Mouse (Mus musculus): ENCODE measurements around the gene Prtn3.

The Prtn3 gene

DNA sequence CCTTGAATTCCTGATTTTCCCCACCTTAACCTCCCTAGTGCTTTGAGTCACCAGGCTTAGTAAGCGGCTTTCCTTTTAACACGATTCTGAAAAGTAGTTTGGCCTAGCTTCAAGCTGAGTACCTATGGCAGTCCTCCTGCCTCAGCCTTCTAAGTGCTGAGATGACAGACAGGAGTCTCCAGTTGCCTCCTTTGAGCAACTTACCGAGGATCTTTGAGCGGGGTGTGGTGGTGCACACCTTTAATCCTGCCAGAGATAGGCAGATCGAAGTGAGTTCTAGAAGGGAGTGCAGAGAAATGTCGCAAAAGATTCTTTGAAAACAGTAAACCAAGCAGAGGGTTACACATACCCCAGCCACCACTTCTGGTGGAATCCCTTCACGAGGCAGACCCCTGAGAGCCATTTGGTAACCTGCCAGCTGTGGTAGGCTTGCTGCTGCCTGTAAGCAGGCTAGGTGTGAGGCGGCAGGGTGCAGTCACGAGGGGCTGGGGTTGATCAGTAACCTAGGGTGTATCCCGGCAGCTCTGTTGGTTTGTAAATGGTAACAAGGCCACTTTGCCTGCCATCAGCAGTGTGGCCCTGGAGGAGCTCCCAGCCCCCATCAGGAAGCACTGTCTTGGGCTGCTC lies 18.6 kb upstream of the Prtn3 start:
- DNase-seq (ENCODE audit: low read depth, low spot score) = no peak

DNA sequence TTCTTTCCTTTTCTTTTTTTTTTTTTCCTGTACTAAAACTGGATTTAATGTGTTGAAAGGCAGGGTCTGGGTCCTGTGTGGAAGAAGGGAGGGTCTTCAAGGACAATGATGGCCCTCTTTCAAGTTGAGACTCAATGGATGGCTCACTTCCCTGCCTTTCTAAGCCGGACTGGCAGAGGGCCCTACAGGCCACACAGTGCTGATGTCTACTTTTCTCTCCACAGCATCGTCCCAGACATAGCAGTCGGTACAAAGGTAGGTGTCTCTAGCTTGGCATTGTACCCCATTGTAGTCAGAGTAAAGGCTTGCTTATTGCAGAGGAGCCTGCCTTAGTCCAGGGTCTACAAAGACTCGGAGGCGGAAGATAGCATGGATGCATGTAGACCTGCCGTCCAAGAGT lies 18.0 kb upstream of the Prtn3 start:
- DNase-seq (ENCODE audit: low read depth, low spot score) = no peak

DNA sequence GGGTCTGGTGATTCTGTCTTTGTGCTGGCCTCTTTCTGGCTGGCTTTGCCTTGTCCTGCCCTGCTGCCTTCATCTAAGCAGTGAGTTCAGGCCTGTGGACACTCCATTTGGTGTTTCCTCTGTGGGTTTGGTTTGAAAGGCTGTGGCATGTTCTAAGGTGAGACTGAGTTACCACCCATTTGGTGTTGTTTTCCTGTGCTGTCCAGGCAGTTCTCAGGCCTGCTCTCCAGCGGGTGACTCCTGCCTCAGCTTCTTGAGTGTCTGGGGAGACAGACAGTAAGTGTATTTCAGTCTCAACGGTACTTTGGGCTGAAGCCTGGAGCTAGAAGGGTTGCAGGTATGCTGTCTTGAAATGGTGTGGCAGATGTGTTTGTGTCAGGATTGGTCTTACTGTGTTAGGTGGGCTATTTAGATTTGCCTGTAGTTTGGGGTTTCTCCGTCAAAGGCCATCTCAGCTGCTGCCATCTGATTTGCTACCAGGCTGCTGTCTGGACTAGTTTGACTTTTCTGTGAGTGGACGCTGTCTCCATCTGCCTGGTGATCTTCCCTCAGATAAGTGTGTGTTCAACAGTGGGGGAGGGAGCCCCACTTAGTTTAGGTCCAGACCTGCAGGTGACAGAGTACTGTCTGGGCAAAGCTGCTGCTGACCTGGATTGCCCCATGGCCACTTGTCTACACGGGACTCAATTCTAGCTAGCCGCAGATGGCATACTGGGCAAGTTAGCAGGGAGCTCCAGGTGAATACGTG lies 17.4 kb upstream of the Prtn3 start:
- no peak for DNase-seq (ENCODE audit: low read depth, low spot score)

DNA sequence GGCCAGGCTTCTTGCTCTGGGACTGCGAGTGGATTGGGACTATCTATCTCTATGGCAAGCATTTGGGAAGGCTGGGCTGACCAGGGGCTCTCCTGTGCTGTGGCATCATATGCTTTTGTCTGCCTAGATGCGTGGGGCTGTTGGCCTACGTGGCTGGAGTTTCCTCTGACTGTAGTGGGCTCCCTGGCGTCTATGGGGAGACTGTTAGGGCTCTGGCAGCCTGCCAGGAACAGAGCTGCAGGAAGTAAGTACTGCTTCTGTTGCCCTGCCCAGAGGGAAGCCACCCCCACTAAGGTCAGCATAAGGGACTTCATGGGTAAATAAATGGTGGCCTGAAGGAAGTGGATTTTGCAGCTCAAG lies 16.8 kb upstream of the Prtn3 start:
- no peak for DNase-seq (ENCODE audit: low read depth, low spot score)

DNA sequence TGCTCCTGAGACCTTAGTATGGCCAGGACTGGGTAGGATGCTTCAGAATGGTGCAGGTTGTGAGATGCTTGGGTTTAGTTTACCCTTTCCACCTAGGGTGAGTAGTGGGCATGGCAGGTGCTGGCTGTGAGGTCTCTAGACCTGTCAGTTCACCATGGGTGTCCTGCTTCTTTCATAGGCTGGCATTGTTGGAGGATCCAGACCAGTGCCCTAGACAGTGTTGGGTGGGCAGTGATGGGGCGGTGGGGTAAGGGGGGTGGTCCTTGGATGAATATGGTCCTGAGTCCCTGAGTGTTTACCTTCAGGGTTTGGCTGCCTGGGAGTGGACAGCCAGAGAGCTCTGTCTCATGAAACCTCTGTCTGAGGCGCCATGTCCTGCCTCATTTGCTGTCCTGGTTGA lies 16.4 kb upstream of the Prtn3 start:
- DNase-seq (ENCODE audit: low read depth, low spot score) = no peak

DNA sequence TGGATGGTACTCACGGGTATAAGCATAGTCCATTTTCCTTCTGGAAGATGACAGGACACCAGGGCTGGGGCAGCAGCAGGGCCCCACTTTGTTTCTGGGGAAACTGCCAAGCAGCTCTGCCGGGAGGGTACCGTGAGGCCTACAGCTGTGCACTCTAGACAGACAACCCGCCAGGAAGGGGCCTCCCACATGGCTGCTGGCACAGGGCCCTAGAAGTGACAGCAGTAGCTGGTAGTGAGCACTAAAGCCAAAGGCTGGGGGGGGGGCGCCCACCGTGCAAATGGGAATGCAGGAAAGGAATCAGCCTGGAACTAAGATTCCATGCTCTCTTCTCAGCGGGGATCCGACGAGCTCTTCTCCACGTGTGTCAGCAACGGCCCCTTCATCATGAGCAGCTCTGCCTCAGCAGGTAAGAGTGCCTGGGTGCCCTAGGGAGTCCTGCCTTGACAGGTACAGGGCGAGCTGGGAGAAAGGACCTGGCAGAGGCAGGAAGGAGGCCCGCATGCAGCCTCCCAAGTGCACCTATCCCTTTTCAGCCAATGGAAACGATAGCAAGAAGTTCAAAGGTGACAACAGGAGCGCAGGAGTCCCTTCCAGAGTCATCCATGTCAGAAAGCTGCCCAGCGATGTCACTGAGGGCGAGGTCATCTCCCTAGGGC lies 15.7 kb upstream of the Prtn3 start:
- DNase-seq (ENCODE audit: low read depth, low spot score) = no peak

DNA sequence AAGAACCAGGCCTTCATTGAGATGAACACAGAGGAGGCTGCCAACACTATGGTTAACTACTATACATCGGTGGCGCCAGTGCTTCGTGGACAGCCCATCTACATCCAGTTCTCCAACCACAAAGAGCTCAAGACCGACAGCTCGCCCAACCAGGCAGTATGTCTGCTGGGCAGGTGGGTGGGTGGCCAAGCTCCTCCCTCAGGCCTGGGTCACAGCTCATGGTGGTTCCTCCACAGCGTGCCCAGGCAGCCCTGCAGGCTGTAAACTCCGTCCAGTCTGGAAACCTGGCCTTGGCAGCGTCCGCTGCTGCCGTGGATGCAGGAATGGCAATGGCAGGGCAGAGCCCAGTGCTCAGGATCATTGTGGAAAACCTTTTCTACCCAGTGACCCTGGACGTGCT lies 15.2 kb upstream of the Prtn3 start:
- no peak for DNase-seq (ENCODE audit: low read depth, low spot score)

DNA sequence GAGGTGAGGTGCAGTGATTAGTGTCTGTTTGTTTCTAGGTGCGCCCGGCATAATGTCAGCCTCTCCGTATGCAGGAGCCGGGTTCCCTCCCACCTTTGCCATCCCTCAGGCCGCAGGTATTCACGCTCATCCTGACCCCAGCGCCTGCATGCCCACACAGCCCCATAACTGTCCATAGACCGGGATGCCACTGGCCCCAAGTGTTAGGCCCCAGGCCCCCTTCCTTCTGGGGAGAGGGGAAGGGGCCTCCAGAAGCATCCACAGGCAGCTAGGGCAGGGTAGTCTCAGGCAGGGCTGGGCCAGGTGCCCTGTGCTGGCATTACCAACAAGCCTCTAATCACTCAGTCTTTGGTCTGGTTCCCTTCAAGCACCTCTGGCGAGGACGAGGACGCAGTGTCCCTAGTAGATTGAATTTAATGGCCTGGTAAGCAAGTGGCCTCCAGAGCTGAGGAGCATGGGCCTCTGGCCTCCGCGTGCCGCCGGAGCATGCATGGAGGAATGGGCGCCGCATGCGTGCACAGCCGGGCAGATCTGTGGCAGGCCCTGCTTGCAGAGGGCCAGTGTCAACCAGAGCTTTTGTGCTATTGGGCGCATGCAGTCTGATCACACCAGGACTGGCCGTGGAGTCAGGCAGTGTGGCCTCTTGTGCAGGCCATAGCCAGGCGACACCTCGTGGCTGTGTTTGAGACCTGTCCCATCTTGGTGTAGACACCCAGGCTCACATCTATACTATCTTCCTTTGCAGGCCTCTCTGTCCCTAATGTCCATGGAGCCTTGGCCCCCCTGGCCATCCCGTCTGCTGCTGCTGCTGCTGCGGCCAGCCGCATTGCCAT lies 14.0 kb upstream of the Prtn3 start:
- no peak for DNase-seq (ENCODE audit: low read depth, low spot score)

DNA sequence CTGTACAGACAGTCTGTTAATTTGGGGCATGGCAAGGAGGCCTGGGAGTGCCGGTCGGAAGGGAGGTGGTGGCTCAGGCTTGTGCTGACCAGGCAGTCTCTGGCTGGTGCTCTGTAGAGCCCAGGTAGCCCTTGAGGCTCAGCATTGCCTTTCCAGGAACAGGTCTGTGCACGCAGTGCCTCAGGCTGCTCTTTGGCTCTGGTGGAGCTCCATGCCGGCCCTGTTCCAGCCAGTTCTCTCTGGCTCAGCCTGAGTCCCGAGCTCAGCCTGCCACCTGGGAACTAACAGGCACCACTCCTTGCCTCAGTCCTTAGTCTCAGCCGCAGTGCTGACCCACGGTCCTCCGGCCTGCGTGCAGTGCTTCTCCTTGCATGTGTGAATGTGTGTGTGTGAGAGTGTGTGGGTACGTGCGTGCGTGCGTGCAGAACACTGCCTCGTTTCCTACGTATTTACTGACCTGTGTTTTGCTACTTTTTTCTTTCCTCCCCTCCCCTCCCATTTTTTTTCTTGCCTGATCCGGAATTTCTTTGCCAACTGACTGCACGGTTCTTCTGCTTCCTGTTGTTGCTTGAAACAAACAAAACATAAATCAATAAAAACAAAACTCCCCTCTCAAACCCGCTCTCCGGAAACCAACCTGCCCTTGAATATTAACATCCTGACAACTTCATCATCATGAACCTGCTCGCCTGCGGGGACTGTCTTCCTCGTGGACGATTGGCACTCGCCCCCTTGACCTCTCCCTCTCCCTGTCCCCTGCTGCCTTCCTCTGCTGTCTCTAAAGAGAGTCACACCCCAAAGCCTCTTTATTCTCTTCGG lies 12.8 kb upstream of the Prtn3 start:
- DNase-seq (ENCODE audit: low read depth, low spot score) = no peak

DNA sequence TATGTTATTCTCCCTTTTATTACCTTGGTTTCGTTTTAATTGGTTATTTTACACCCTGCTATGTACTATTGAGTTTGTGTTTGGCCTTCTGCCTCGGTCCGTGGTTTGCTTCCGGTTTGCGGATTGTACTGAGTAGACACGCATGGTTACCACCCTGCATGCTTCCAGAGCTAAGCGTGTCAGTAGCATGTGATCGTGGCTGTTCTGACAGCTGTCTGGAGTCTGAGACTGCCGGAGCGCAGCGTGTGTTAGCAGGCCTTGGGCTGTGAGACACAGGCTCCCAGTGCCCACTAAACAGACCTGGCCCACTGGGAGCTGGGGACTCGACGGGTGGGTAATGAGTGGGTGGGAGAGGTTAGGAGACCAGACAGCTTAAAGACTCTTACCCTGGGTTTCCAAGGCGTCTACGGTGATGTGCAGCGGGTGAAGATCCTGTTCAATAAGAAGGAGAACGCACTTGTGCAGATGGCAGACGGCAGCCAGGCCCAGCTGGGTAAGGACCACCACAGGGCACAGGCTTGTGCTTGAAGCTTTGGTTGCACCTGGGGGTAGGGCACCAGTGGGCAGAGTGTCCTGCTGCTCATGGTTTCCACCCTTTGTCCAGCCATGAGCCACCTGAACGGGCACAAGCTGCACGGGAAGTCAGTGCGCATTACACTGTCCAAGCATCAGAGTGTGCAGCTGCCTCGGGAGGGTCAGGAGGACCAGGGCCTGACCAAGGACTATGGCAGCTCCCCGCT lies 12.1 kb upstream of the Prtn3 start:
- no peak for DNase-seq (ENCODE audit: low read depth, low spot score)

DNA sequence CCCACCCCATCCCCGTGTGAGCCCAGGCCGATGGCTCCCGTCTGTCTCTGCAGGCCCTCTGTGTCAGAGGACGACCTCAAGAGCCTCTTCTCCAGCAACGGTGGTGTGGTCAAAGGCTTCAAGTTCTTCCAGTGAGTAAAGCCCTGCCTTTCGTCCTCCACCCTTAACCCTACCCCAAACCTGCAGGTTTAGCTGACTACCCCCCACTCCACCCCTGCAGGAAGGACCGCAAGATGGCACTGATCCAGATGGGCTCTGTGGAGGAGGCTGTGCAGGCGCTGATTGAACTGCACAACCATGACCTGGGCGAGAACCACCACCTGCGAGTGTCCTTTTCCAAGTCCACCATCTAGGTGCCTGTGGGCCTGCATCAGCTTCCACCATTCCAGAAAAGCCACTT lies 11.4 kb upstream of the Prtn3 start:
- no peak for DNase-seq (ENCODE audit: low read depth, low spot score)

DNA sequence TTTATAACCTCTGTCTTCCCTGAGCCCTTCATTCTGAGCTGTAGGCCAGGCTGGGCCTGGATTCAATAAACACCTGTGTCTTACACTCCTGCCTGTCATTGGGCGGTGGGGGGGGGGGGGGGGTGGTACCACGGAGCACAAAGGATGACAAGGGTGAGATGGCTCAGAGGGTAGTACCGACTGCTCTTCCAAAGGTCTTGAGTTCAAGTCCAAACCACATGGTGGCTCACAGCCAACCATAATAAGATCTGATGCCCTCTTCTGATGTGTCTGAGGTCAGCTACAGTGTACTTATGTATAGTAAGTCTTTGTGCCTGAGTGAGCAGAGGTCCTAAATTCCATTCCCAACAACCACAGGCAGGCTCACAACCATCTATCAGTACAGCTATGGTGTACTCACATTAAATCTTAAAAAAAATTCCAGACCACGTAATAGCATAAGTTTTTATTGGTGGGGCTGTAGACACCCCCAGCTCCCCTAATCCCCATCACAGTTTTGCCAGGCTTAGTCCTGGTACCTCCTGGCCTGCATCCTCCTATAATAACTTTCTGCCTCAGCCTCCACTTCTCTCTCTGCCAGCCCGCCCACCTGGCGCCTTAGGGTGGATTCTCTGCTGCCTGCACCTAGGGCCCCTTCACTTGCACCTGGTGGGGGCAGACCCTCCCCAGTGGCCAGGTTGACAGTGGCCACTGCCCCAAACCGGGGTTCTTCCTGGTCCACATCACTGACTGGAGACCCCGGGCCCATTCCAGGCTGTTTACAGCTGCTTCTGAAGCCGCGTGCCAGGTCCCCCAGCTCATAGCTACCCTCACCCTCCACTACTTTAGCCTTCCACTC lies 9.7 kb upstream of the Prtn3 start:
- no peak for DNase-seq (ENCODE audit: low read depth, low spot score)

DNA sequence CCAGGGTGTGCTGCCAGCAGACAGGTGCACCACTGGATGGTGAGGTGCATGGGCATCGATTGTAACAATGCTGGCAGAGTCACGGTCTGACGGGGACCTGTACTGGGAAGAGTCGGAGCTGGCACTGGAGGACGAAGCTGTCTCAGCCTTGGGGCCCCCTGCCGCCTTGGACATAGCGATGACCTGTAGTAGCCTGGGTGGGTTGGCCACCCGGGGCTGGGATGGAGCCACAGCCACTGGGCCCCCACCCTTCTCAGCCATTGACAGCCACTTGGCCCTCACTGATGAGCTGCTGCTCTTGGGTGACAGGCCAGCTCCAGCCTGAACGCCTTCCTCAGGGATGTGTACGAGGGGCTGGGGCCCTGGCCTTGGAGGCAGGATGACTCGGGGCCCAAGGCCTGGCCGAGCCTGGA lies 9.1 kb upstream of the Prtn3 start:
- DNase-seq (ENCODE audit: low read depth, low spot score) = no peak

DNA sequence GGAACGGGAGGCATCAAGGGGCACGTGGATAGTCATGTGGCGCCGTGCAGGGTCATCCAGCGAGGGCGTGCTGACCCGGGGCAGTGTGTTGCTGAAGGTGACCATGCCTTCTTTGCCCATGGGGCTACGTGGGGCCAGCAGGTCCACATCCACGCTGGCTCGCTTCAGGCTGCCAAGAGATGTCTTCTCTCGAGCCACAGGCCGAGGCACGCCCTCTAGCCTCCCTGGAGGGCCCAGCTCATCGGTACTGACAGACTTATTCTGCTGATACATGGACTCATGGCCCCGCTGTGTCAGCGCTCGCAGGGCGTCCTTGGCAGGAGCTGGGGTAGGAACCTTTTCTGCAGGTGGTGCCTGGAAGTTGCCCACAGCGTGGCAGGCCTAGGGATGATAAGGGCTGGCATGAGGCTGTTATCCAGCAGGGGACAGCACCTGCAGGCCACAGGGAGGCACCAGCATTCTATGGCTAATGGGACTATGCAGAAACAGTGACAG lies 8.4 kb upstream of the Prtn3 start:
- DNase-seq (ENCODE audit: low read depth, low spot score) = no peak

DNA sequence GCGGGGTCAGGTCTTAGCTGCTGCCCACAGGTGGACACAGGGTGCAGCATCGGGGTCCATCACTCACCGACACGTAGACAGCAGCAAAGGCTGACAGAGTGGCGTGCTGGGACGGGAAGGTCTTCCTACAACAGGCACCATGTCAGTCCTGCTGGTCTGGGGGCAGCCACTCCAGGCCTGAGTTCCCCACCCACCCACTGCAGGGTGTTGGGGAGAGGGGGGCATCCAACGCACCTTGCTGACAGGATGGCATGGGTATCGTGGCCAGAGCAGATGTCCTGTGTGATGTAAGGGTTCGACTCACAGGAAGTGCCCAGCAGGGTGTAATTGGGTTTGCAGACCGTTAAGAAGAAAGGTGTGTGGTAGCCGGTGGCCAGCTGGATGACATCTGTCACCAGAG lies 7.7 kb upstream of the Prtn3 start:
- DNase-seq (ENCODE audit: low read depth, low spot score) = no peak

DNA sequence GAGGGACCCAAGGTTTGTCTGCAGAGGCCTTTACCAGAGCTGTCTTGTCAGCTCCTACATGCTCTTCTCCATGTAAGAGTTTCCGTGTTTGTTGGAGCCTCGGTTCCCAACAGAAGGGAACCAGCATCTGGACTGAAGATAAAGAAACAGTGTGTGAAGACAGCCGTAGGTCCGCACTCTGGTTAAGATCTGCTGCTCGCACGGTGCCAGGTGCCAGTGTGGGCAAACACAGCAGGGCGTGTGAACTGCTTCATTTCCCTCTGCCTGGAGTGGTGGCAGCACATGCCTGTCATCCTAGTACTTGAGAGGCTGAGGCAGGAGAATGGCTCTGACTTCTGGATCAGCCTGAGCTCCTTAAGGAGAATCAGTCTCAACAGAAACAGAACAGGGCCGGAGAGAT lies 2.4 kb upstream of the Prtn3 start:
- DNase-seq (ENCODE audit: low read depth, low spot score) = no peak

DNA sequence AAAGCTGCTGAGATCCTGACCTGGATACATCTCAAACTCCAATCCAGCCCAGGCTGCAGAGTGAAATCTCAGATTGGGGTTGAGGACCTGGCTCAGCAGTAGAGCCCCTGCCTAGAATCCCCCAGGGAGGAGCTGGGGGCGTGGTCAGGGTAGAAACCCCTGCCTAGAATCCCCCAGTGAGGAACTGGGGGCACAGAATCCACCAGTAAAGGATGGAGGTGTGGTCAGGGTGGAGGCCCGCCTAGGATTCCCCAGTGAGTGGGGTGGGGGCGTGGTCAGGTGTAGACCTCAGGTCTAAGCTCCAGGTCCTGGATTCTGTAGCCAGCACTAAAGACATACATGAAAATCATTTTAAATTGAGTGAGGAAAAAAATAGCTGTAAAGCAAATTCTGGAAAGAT lies 1.4 kb upstream of the Prtn3 start:
- DNase-seq (ENCODE audit: low read depth, low spot score) = no peak

DNA sequence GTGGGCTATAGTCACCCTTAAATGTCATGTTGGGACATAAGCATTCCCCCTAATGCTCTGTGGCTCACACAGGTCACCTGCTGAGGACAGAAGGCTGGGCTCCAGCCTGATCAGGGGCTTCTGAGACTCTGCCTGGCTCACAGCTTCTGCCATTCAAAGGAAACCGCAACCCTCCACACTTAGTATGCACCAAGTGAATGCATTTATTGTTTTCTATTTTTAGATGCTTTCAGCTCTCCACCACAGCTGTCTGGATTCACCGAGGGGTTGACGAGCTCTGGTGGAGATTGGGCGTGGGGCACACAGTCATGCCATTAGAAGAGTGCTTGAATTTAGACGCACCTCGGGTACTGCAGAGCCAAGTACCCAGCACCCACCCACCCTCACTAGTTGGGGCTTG lies 963 bp upstream of the Prtn3 start:
- no peak for DNase-seq (ENCODE audit: low read depth, low spot score)

DNA sequence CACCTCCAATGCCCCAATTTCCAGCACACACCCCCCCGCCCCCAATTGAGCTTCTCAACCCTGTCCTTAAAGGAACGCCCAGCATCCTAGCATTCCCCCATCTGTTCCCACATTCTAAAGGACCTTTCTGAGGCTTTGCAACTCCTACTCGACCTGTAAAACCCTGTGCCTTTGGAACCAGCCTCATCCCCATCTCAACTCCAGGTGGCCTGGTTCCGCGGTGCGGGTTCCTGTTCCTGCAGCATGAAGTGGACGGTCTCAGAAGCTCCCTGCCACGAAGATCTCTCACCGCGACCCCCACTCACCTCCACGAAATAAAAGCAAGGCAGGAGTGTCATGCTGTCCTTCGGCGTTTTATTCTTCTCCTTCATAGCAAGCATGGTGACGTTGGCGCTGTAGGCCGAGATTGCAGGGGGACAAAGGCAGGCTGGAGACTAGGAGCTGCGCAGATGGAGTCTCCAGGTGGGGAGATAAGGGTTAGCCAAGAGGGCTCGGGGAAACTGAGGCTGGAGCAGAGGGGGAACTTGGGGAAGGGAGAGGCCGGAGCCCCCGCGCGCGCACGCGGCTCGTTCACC lies 474 bp upstream of the Prtn3 start:
- DNase-seq (ENCODE audit: low read depth, low spot score) = no peak

Measured in retina, adult 2 months (tissue).